Mouse (Mus musculus) embryonic fibroblast, embryonic 13.5 days (primary cell): ENCODE data around the gene Olfr374. TPM values are rescaled to one million over a fixed set of nuclear protein-coding genes. Genes with fewer than 3 reads are reported as not detected.

ENCODE experiments used
- H3K27ac ChIP-seq: 2 replicates; pipeline ENCODE4 v1.5.1; 2012; ENCODE audit warnings: low read length, control low read depth, inconsistent platforms; ENCODE audit not compliant: insufficient read depth
- H3K4me1 ChIP-seq: 2 replicates; pipeline ENCODE4 v1.6.1; 2011; ENCODE audit warnings: low read length; ENCODE audit not compliant: control insufficient read depth, insufficient read depth
- H3K4me3 ChIP-seq: 2 replicates; pipeline ENCODE4 v1.5.1; 2011; ENCODE audit warnings: mild to moderate bottlenecking, control low read depth, low read length; ENCODE audit not compliant: insufficient read depth
- CTCF ChIP-seq: IDR thresholded peaks from 2 replicates; pipeline ENCODE4 v1.5.1; 2011; ENCODE audit warnings: mild to moderate bottlenecking, control low read depth, low read length, moderate library complexity, borderline replicate concordance; ENCODE audit not compliant: insufficient read depth
- POLR2A ChIP-seq: IDR thresholded peaks from 2 replicates; pipeline ENCODE4 v1.6.1; 2011; ENCODE audit warnings: low read depth, mild to moderate bottlenecking, control low read depth, low read length, moderate library complexity
- polyA plus RNA-seq: library from polyadenylated mRNA; stranded (reverse); fragments of >200 nt; gene quantifications from 2 replicates; pipeline ENCODE4 v1.2.4, GENCODE M21; 2011; ENCODE audit warnings: low read depth; ENCODE audit not compliant: missing spikeins, insufficient read length

Gene Olfr374
- polyA plus RNA-seq, 1 experiment = 0.40 TPM

DNA sequence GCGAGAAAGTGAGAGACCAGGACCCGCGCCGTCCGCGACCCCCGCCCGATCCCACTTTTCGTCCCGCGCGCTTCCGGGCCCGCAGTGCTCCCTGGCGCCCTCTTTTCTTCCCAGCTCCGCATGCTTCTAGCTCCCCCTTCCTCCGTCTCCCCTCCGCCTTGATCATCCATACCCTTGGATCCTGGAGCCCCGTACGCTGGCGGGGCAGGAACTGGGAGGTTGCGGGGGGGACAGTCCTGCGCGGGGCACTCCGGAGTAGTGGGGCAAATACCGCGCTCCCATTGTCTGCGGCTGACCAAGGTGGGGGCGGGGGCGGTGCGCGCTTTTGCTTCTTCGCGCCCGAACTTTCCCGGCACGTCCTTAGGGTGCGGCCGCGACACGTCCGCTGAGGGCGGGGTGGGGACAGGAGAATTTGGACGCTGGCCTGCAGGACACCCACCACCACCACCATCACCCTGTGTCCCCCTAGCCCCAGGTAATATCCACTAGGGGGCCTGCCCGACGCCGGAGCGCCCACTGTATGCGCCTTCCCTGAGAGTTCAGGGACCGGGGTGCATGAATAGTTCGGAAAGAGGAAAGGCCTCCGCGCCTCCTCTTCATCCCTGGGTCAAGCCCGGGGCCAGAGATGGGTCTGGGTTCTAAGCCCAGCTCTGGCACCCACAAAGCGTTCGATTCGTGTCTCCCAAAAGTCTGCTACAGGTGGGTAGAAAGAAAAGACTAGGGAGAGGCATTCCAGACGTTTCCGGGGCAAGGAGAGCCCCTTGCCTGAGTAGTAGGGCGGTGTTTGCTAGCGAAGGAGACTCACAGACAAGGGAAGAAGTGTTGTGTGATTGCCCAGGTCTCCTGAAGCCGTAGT is 28.8 kb downstream of the Olfr374 start:
- Histone ChIP-seq H3K4me1 (peaks cover 11% of the 10 kb centered on the region), H3K4me3 (peak overlapping the region; percentile 86), H3K27ac (peak overlapping the region; percentile 99)
- TF ChIP-seq POLR2A (no peak; the same call in 1 of the 2 replicates), CTCF (no peak)

DNA sequence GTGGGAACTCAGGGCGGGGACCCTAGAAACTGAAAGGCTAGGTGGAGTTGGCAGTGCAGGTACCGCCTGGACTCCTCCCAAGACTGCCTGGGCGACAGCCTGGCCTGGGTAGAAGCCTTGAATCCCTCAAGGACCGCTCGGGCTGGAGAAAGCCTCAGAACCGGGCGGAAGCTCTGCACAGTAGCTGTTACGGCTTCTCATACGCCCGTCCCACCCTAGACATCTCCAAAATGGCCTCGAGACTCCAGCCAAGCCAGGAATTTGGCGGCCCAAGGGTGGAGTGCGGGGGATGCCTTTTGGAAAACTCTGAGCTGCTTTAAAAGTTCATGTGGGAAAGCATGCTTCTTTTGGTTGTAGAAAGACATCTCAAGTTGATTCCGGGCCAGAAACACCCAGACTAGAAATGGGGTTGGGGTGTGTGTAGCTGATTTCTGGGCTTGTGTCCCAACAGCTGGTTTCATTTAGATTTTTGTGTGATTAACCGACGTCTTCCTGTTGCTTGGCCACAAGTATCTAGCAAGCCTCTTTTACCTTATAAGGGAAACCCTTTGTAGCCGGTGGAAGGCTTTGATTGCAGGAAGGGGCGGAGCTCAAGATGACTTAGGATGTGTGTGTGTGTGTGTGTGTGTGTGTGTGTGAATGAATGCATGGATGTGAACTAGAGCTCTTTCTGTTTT is 29.6 kb downstream of the Olfr374 start:
- Histone ChIP-seq H3K4me3 (peak overlapping the region; percentile 86), H3K4me1 (peaks cover 13% of the 10 kb centered on the region)
- TF ChIP-seq POLR2A = peak; percentile 72
- TF ChIP-seq CTCF = no peak

DNA sequence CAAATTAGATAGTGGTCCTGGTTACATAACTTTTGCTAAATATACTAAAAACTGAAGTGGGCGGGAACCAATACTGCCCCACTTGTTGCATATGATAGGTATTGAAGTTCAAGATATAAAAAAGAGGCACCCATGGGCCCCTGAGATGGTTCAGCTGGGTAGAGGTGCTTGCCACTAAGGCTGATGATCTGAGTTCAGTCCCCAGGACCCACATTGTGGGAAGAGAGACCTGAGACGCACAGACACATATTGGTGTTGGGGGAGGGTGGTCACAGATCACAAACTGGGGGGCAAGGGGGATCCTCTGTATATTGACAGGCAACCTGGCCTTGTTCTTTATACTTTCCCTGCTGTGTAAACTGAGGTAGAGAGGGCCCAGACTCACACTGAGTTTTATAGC is 30.6 kb downstream of the Olfr374 start:
- Histone ChIP-seq H3K4me1 (peaks cover 15% of the 10 kb centered on the region), H3K4me3 (peak overlapping the region; percentile 52), H3K27ac (peak overlapping the region; percentile 98)
- TF ChIP-seq CTCF = no peak
- TF ChIP-seq POLR2A = no peak

More for the DNA sequence above, 29.6 kb downstream of the Olfr374 start:
- peak overlapping the region; percentile 99 for H3K27ac ChIP-seq

DNA sequence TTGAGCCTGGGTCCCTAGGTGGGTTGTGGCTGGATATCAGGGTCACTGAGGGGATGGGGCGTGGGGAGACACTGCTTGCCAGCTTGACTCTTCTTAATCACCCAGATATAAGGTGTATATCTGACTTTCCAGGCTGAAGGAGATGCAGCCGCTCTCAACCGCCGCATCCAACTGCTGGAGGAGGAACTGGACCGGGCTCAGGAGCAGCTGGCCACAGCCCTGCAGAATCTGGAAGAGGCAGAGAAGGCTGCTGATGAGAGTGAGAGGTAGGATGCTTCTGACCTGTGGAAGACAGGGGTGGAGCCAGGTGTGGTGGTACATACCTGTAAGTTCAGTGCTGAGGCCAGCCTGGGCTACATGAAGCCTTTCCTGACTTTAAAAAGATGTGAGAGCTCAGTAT is 31.6 kb downstream of the Olfr374 start:
- no peak overlapping the region for H3K4me3 ChIP-seq
- TF ChIP-seq POLR2A (0 out of 2 replicates have a peak, but pooled peaks have one; percentile 5), CTCF (no peak)
- peak overlapping the region; percentile 98; the same call in 1 of the 2 replicates for H3K27ac ChIP-seq
- H3K4me1 ChIP-seq = peaks cover 21% of the 10 kb centered on the region

DNA sequence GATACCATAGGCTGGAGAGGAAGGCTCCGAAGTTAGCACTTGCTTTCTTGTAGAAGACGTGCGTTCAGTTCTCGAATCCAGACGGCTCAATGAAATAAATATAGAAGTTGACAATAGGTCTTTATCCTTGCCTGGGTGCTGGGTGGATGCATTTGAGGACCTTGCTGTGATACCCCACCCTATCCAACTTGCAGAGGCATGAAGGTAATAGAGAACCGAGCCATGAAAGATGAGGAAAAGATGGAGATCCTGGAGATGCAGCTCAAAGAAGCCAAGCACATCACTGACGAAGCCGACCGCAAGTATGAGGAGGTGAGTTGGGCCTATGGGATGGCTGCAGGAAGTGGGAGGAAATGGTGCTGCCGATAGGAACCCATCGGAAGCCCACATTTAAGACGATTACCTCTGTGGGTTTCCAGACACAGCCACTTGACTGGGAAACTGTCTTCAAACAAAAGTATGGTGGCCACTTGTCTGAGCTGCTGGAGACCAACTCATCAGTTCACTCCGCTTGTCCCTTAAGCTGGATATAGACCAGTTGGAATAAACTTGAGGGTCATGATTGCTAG is 36.5 kb downstream of the Olfr374 start:
- TF ChIP-seq CTCF (no peak), POLR2A (no peak)
- Histone ChIP-seq H3K4me1 (peaks cover 45% of the 10 kb centered on the region), H3K27ac (peak overlapping the region; percentile 99), H3K4me3 (no peak overlapping the region)

DNA sequence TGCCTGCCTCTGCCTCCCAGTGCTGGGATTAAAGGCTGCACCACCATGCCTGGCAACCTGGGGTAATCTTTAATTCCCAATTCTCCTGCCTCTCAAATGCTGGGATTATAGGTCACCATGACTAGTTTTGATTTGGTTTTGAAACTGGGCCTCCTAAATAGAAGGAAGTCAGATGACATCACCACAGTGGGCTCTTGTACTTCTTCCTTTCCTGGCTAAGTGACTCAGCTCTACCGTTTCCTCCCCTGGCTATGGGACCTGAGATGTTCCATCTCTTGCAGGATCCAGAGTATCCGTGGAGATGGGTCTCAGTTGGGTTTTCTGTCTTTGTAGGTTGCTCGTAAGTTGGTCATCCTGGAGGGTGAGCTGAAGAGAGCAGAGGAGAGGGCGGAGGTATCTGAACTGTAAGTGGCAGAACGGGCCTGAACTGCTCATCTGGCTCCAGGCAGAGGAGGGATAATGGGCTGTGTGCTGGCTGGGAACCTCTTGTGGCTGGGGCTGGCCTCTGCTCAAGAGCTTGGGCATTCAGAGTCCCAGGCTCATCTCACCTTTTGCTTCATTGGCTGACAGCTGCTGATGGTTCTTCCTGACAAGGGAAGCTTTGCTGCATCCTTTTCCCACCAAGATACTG is 37.6 kb downstream of the Olfr374 start:
- TF ChIP-seq CTCF (no peak), POLR2A (no peak)
- H3K4me1 ChIP-seq = peaks cover 46% of the 10 kb centered on the region
- no peak overlapping the region for H3K4me3 ChIP-seq
- H3K27ac ChIP-seq = peak overlapping the region; percentile 99

DNA sequence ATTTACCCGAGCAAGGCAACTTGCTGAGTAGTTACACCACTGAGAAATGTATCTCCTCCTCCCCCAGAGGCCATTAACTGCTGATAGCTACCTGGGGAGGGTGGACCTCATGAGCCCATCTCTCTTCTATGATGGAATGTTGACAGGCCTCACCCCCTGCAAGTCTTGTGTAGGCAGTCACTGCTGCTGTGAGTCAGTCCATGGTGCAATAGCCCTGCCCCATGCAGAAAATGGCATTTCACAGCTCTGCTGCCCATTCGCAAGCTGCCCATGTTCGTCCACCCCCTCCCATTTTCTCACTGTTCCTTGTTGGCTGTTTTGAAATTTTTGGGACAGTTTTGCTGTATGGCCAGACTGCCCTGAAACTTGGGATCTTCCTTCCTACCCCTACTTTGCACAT is 38.7 kb downstream of the Olfr374 start:
- H3K27ac ChIP-seq = peak overlapping the region; percentile 99
- H3K4me1 ChIP-seq = peaks cover 47% of the 10 kb centered on the region
- H3K4me3 ChIP-seq = no peak overlapping the region
- no peak for TF ChIP-seq CTCF
- no peak for TF ChIP-seq POLR2A

DNA sequence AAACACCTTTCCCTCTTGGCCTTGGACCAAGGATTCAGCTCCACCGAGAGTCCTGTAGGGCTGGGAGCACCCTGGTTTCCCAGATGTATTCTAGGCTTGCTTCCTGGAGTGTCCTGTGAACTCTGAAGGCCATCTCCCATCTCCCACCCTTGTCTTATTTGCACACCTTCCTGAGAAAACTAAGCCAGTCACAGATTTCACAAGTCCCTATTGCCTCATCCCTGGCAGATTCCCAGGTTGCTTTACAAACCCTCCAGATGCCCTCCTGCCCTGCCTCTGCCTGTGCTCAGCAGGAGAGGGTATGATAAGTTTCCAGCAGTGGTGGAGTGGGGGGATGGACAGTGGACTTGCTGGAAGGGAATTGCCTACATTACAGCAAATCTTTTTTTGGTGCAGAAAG is 39.2 kb downstream of the Olfr374 start:
- H3K4me3 ChIP-seq = no peak overlapping the region
- peaks cover 45% of the 10 kb centered on the region for H3K4me1 ChIP-seq
- no peak for TF ChIP-seq CTCF
- TF ChIP-seq POLR2A = no peak; the same call in 1 of the 2 replicates
- peak overlapping the region; percentile 99 for H3K27ac ChIP-seq

DNA sequence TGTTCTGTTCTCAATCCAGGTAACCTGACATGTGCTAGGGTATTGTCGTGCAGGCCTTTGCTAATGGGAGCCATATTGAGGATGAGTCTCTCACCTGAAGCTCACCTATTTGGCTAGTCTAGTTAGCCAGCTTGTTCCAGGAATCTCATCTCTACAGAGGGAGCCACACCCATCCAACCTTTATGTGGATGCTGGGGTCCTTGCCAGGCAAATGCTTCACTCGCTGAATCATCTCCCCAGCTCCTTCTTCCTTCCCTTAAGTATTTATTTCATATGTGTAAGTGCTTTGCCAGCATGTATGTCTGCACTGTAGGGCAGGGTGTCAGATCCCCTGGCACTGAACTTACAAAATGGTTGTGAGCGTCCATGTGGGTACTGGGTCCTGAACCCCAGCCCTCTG is 39.7 kb downstream of the Olfr374 start:
- TF ChIP-seq POLR2A (no peak), CTCF (no peak)
- no peak overlapping the region for H3K4me3 ChIP-seq
- H3K4me1 ChIP-seq = peaks cover 45% of the 10 kb centered on the region
- H3K27ac ChIP-seq = peak overlapping the region; percentile 99
